Mouse (Mus musculus) heart, postnatal 0 days (tissue): Measurements from ENCODE around the gene N4bp2l1.

Experiments
- CTCF ChIP-seq: IDR thresholded peaks from 2 replicates; pipeline ENCODE4 v1.5.1; 2016; ENCODE audit warnings: antibody characterized with exemption, control low read depth, low read depth
- EP300 ChIP-seq: IDR thresholded peaks from 2 replicates; pipeline ENCODE4 v1.6.1; 2016; ENCODE audit warnings: antibody characterized with exemption, low read depth

GRCm38 (mm10) chr5:150576832-150577231 is 20.2 kb downstream of the N4bp2l1 start:
- TF ChIP-seq CTCF = no peak
- no peak for TF ChIP-seq EP300
